Mouse (Mus musculus) G1E (cell line): ENCODE results near the gene Ccdc85c.

ENCODE experiments used
- CTCF ChIP-seq: IDR thresholded peaks from 2 replicates; pipeline ENCODE4 v1.5.1; 2012; ENCODE audit warnings: low read depth, low read length, inconsistent platforms, mixed read lengths
- POLR2AphosphoS5 ChIP-seq: IDR thresholded peaks from 2 replicates; pipeline ENCODE4 v1.6.1; 2012; ENCODE audit warnings: low read depth, low read length, inconsistent platforms; ENCODE audit not compliant: insufficient replicate concordance
- TAL1 ChIP-seq: conservative IDR thresholded peaks from 2 replicates; pipeline ENCODE4 v1.6.1; 2012; ENCODE audit warnings: low read depth, low read length, inconsistent platforms, mixed read lengths

DNA sequence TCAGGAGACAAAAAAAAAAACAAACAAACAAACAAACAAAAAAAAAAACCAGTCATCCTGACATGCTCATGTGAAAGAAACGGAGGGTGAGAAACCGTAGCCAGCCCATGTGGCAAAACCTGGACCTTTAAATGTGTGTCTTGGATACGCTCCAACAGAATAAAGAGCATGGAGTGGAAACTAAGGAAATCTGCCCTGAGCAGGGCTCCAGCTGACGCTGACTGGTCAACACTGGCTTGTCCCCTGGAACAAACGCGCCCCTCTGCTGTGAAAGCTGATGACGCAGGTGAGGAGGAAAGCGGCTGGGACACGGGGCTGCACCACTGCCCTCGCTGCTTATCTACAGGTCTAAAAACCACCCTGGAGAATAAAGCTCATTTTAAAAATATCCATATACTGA is 18.5 kb downstream of the Ccdc85c start:
- TF ChIP-seq TAL1, result no peak
- no peak for TF ChIP-seq CTCF
- no peak for TF ChIP-seq POLR2AphosphoS5
